Mouse (Mus musculus) right cerebral cortex, postnatal 10 days (tissue): Measurements from ENCODE around the gene Samd14.
"Not testable (repeated sequence)": the region's sequence is repeated elsewhere in the genome, so short reads cannot be mapped to it uniquely, and the experiment has no call there.

ENCODE experiments used
- DNase-seq, 2 experiments: peaks; one replicate each; pipeline ENCODE4 v3.0.0; 2021; ENCODE audit warnings: low spot score in 2 of 2

Gene Samd14

GRCm38 (mm10) chr11:95006038-95006437 lies 3.6 kb upstream of the Samd14 start:
- DNase-seq = no peak

DNA sequence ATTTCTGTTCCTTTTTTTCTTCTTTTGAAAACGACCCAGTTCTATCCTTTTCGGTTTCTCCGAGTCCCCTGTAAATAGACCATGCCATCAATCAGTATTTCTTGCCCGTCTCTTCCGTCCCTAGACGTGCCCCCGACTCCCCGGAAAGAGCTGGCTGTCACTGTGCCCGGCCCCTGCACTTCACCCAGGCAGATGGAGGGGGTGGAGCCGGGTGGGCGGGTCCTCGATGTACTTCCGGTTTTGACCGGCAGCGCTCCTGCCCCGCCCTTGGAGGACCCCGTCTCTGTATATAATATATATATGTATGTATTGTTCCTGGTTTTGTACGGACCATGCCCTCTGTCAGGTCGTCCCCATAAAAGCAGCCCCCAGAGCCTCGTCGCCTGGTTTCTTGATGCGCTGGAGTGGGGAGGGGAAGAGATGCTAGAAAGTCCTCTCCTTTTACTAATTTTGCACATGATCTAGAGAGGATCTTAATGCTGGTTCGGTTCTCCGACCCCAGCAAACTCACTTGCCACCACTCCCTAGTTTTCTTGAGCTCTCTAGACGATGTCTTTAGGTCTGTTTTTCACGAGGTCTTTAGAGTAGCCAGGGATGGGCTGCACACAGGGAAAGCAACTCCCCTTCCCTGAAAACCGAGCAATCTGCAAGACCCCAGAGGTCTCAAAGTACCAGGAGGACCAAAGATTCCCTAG lies 3.0 kb upstream of the Samd14 start:
- DNase-seq = peak; percentile 86

DNA sequence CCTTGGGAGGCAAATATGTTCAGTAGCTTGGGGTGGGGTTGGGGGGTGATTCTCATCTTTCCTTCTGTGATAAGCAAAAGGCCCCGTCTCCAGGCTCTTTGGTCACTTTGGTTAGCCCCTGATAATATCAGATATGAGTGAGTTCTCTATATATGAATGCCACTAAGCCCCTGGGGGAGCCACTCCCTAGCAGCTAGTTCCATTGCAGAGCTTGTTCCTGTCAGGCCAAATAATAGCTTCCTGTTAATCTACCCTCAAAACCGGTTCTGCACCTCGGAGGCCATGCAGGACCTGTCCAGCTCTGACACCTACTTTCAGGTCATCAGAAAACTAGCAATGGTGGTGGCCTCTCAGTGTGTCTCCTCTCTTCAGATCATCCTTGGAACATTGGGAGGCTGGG lies 2.3 kb upstream of the Samd14 start:
- DNase-seq = no peak

DNA sequence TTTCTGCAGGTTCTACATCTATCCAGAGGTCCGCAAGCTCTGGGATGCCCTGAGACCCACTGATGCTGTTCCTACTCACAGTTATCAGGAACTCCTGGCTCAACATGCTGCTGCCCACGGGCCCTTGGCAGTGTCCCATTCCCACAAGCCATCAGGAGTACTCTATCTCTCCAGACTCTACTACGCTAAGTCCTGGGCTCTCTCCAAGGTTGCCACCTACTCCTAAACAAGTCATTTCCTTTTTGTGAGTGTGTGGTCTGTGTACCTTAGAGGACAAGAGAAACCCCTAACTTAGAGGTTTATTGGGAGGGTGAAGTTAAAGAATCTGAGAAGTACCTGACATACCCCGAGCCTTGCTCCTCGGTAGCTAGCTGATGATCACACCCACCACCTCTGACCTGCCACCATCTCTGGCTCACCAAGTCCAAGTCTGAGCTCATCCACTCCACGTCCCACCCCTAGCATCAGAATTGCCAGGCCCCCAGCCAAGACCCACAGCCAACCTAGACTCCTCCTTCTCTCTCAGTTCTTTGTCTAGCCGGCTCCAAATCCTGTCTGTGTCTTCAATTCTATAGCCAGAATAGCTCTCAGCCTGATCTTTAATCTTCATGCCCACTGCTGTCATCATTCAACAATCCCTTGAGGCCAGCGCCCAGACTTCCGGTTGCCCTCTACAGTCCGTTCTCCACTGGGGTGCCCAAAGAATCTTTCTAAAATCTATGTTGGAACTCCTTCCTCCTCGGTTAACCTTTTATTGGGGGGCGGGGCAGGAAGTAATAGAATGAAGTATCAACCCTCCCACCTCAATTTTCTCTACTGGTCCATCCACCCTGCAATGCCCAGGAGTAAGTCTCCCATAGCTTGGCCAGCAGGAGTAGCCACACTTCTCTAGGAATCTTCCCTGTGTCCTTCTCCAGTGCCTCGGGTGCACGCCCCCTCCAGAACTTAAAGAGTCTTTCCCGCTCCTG lies 734 bp upstream of the Samd14 start:
- DNase-seq = peak in 1 of 2 experiments; percentile 53

DNA sequence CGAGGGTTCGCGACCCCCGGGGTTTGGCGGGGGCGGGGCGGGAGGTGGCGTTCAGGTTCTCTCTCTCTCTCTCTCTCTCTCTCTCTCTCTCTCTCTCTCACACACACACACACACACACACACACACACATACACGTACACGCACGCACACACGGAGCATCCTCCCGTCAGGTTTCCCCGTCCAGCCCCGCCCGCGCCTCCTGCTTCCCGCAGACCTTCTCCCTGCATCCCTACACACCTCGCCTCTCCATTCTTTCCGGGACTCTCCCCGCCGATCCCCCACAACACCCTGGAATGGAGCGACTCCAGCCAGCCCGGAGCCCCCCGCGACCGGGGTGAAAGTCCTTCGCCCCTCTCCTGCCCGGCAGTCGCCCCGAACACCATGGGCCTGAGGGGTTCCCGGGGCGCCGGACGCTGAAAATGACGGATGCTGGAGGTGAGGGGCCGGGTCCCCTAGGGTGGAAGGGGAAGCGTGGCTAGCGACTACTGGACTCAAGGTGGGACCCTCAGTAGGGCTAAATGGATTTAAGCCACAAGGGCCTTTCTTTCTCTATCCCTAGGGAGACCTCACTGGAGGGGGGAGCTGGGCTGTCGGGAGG lies 561 bp downstream of the Samd14 start:
- DNase-seq = peak; percentile 81 to 83

- DNase-seq = not testable (repeated sequence)
Measured at GRCm38 (mm10) chr11:95010841-95011403, 1.2 kb downstream of the Samd14 start.

DNA sequence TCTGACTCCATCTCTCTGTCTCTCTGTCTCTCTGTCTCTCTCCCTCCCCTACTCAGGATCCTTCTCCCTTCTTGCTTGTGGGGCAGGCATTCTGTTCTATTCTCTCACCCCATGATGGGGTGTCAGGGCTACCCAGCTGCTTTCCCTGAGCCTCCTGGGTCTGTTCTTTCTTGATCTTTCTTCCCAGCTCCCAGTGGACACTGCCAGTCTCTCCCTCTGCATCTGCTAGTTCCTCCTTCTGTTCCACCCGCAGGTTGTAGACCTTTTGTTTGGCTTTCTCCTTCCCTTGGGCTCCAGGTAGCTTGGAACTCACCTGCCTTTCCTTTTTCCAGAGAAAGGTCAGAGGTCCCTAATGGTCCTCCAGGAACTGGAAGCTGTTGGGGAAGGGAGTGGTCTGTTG lies 1.7 kb downstream of the Samd14 start:
- no peak for DNase-seq

- no peak for DNase-seq
Measured at GRCm38 (mm10) chr11:95012075-95012474, 2.4 kb downstream of the Samd14 start.

GRCm38 (mm10) chr11:95012487-95012886 lies 2.8 kb downstream of the Samd14 start:
- DNase-seq = no peak

- no peak for DNase-seq
Measured at GRCm38 (mm10) chr11:95015484-95015883, 5.8 kb downstream of the Samd14 start.

DNA sequence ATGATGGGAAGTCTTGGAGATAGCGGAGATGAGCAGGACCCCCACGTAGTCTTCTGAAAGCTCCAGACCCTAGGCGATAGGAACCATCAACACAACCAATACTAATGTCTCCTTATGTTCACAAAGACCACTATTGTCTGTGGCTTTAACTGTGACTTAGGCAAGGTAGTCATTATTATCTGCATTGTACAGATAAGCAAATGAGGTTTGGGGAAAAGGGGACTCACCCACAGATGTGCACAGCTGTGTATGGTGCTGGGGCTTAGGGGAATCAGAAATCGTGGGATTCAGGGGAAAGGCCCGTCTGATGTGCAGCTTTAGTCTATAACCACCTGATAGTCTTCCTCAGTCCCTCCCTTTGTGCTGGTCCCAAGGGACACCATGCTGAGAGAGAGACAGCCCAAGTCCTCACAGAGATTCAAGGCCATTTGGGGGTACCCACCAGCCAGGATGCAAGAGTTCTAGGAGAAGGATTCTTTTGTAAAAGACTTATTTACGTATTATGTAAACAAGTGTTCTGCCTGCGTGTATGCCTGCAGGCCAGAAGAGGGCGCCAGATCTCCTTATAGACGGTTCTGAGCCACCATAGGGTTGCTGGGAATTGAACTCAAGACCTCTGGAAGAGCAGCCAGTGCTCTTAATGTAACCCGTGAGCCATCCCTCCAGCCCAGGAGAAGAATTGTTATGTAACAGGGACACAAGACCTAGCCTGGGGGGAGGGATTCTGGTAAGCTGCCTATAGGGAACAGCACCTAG lies 12.7 kb downstream of the Samd14 start:
- no peak for DNase-seq

DNA sequence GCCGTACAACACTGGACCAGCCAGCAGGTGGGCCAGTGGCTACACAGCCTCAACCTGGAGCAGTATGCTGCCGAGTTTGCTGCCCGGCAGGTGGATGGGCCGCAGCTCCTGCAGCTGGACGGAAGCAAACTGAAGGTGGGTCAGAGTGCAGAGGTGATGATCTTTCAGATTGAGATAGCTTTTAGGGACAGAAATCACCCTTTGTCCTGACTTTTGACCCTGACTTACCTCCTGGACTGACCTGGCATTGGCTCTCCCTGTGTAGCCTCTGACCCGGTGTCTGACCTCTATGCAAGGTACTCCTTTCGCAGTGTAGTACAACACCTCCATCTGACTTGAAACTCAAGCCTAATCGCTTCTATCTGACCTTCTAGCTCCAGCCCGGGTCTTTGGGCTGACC lies 13.8 kb downstream of the Samd14 start:
- DNase-seq = no peak

GRCm38 (mm10) chr11:95024439-95025184 lies 14.9 kb downstream of the Samd14 start:
- DNase-seq = peak; percentile 82

DNA sequence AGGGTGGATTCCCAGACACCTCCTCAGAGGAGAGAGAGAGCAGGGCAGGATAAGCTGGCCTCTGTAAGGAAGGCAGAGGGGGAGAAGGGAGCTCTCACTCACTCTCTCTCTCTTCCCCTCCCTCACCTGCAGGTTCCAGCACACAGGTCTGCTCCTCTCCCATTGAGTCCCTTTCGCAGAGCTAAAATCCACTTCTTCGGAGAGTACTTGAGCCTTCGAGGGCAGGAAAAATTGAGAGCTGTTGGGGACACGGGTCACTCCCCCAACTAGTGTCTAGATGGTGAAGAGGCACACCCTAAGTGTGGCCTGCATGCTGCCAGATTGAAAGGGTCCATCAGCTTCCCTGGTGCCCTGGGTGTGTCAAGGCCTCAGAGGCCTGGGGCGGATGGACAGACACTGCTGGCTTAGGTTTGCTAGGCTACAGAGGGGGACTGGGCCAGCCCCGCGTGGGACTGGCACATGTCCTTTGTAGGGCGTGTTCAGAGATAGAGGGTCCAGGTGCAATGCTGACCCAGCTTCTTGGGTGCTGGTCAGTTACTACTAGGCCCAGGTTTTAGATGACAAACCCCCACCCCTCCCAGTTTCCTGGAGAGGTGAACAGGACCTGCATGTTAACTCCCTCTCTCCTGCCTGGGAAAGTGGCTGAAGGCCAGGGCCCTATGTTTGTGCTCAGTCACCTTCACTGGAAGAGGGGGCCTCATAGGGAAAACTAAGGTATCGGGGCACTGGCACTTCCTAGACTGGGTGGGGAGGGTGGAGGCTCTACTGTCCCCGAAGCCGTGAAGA lies 15.7 kb downstream of the Samd14 start:
- DNase-seq = no peak

GRCm38 (mm10) chr11:95026090-95026542 lies 16.4 kb downstream of the Samd14 start:
- DNase-seq = no peak

- no peak for DNase-seq
Measured at GRCm38 (mm10) chr11:95026849-95027248, 17.2 kb downstream of the Samd14 start.

GRCm38 (mm10) chr11:95027850-95028470 lies 18.3 kb downstream of the Samd14 start:
- DNase-seq = no peak

GRCm38 (mm10) chr11:95032945-95033344 lies 23.3 kb downstream of the Samd14 start:
- no peak for DNase-seq

- DNase-seq = no peak
Measured at GRCm38 (mm10) chr11:95033617-95034016, 23.9 kb downstream of the Samd14 start.
